Mouse (Mus musculus): ENCODE data around the gene Krtap4-1. TPM values are rescaled to one million over a fixed set of nuclear protein-coding genes. Genes with fewer than 3 reads are reported as not detected.
"Not testable (repeated sequence)": the region's sequence is repeated elsewhere in the genome, so short reads cannot be mapped to it uniquely, and the experiment has no call there.

Krtap4-1 gene
- polyA plus RNA-seq (2014; fragmentation: Nextera tagmentation; extraction: Ambion mirVana), result not detected in 2 replicates

- Histone ChIP-seq H3K9me3 (ENCODE audit: control insufficient read depth, low read depth, low read length) (no peaks in the 10 kb centered on the region), H3K4me3 (ENCODE audit: low read depth, low read length) (no peak within 1 kb of the TSS), H3K4me2 (replicated peaks; ENCODE audit: low read depth, low read length) (no peak within 1 kb of the TSS), H3K27ac (ENCODE audit: low read length) (no peak within 1 kb of the TSS), H3K9ac (replicated peaks; ENCODE audit: low read depth, low read length) (no peak within 1 kb of the TSS), H3K4me1 (ENCODE audit: control insufficient read depth, insufficient read depth, low read length) (no peaks in the 10 kb centered on the region), H3K27me3 (ENCODE audit: control insufficient read depth, insufficient read depth, low read length) (no peaks in the 10 kb centered on the region), H3K36me3 (ENCODE audit: control insufficient read depth, insufficient read depth, low read length) (no peaks in the 10 kb centered on the region)
- ATAC-seq (ENCODE audit: insufficient number of reproducible peaks, insufficient read depth, low FRiP score, low read depth), result no peak
- WGBS, result 83% methylated on average over 4 of the region's 4 CpGs
Measured at GRCm38 (mm10) chr11:99628138-99628537, at the start of gene Krtap4-1. TSS of gene Krtap4-1 (minus strand) at chr11:99628238.

- Histone ChIP-seq H3K36me3 (ENCODE audit: control insufficient read depth, insufficient read depth, low read length) (no peaks in the 10 kb centered on the region), H3K9me3 (ENCODE audit: control insufficient read depth, low read depth, low read length) (no peaks in the 10 kb centered on the region), H3K27ac (ENCODE audit: low read length) (no peak within 1 kb of the TSS), H3K4me1 (ENCODE audit: control insufficient read depth, insufficient read depth, low read length) (no peaks in the 10 kb centered on the region), H3K9ac (replicated peaks; ENCODE audit: low read depth, low read length) (no peak within 1 kb of the TSS), H3K4me3 (ENCODE audit: low read depth, low read length) (no peak within 1 kb of the TSS), H3K27me3 (ENCODE audit: control insufficient read depth, insufficient read depth, low read length) (no peaks in the 10 kb centered on the region), H3K4me2 (replicated peaks; ENCODE audit: low read depth, low read length) (no peak within 1 kb of the TSS)
- no peak for ATAC-seq (ENCODE audit: insufficient number of reproducible peaks, insufficient read depth, low FRiP score, low read depth)
Measured at GRCm38 (mm10) chr11:99665860-99666259, 37.8 kb upstream of the Krtap4-1 start, which contains the start of gene Krtap4-6. TSS of gene Krtap4-6 (minus strand) at chr11:99665960.

DNA sequence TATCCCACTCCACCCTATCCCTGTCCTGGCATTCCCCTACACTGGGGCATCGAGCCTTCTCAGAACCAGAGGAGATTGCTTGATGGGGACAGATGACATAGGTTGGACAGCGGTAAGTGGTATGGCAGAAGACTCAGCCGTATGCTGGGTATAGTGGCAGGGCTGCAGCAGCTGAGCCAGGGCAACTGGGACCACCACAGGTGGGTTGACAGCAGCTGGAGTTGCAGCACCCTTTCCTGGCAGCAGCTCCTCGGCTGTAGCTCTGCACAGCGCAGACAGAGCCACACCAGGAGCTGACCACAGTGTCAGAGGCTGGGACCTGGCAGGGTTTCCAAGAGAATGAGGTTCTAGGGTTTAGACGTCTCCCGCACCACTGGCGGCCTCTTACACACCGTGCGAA, 34.8 kb upstream of the Krtap4-1 start:
- Histone ChIP-seq H3K9ac (replicated peaks; ENCODE audit: low read depth, low read length) (no peak overlapping the region), H3K27ac (ENCODE audit: low read length) (no peak overlapping the region), H3K4me3 (ENCODE audit: low read depth, low read length) (no peak overlapping the region), H3K9me3 (ENCODE audit: control insufficient read depth, low read depth, low read length) (no peaks in the 10 kb centered on the region), H3K4me2 (replicated peaks; ENCODE audit: low read depth, low read length) (no peak overlapping the region), H3K36me3 (ENCODE audit: control insufficient read depth, insufficient read depth, low read length) (no peaks in the 10 kb centered on the region), H3K4me1 (ENCODE audit: control insufficient read depth, insufficient read depth, low read length) (no peaks in the 10 kb centered on the region), H3K27me3 (ENCODE audit: control insufficient read depth, insufficient read depth, low read length) (no peaks in the 10 kb centered on the region)
- no peak for ATAC-seq (ENCODE audit: insufficient number of reproducible peaks, insufficient read depth, low FRiP score, low read depth)
- 78% methylated on average over 10 of the region's 10 CpGs for WGBS

- Histone ChIP-seq H3K4me2 (replicated peaks; ENCODE audit: low read depth, low read length) (no peak overlapping the region), H3K9ac (replicated peaks; ENCODE audit: low read depth, low read length) (no peak overlapping the region), H3K9me3 (ENCODE audit: control insufficient read depth, low read depth, low read length) (no peaks in the 10 kb centered on the region), H3K27me3 (ENCODE audit: control insufficient read depth, insufficient read depth, low read length) (no peaks in the 10 kb centered on the region), H3K4me1 (ENCODE audit: control insufficient read depth, insufficient read depth, low read length) (no peaks in the 10 kb centered on the region), H3K36me3 (ENCODE audit: control insufficient read depth, insufficient read depth, low read length) (no peaks in the 10 kb centered on the region), H3K4me3 (ENCODE audit: low read depth, low read length) (no peak overlapping the region), H3K27ac (ENCODE audit: low read length) (no peak overlapping the region)
- ATAC-seq (ENCODE audit: insufficient number of reproducible peaks, insufficient read depth, low FRiP score, low read depth), result no peak
- whole genome bisulfite sequencing, result 92% methylated on average over 4 of the region's 4 CpGs
Measured at GRCm38 (mm10) chr11:99659256-99659655, 31.2 kb upstream of the Krtap4-1 start.

GRCm38 (mm10) chr11:99658467-99659010, 30.5 kb upstream of the Krtap4-1 start, which contains the start of gene Gm11563:
TSS of gene Gm11563 (minus strand) at chr11:99658960.
- H3K27me3 ChIP-seq (ENCODE audit: control insufficient read depth, insufficient read depth, low read length); H3K4me1 ChIP-seq (ENCODE audit: control insufficient read depth, insufficient read depth, low read length); H3K4me2 ChIP-seq (replicated peaks; ENCODE audit: low read depth, low read length); ATAC-seq (ENCODE audit: insufficient number of reproducible peaks, insufficient read depth, low FRiP score, low read depth); H3K9ac ChIP-seq (replicated peaks; ENCODE audit: low read depth, low read length); H3K27ac ChIP-seq (ENCODE audit: low read length); H3K9me3 ChIP-seq (ENCODE audit: control insufficient read depth, low read depth, low read length); H3K4me3 ChIP-seq (ENCODE audit: low read depth, low read length); H3K36me3 ChIP-seq (ENCODE audit: control insufficient read depth, insufficient read depth, low read length): not testable (repeated sequence)
- 59% methylated on average over 10 of the region's 10 CpGs for WGBS

DNA sequence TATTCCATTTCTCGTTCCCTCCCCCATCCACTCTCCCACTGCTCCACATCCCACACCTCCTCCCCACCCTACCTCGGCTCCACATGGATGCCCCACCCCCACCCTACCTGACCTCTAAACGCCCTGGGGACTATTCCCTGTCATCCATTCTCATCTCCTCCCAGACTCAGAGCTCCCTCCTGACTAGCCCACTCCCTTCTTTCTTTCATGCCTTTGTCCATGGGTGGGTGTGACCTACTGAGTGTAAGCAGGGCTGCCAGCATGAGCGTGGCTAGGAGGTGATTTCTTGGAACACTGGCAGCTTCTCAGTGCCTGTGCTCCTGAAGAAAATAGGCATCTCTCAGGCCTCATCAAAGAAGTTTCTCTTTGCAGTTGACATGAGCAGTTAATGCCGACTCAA, 29.0 kb upstream of the Krtap4-1 start:
- H3K4me3 ChIP-seq (ENCODE audit: low read depth, low read length), result no peak overlapping the region
- H3K27me3 ChIP-seq (ENCODE audit: control insufficient read depth, insufficient read depth, low read length), result no peaks in the 10 kb centered on the region
- H3K4me2 ChIP-seq (replicated peaks; ENCODE audit: low read depth, low read length), result no peak overlapping the region
- no peak overlapping the region for H3K9ac ChIP-seq (replicated peaks; ENCODE audit: low read depth, low read length)
- no peak for ATAC-seq (ENCODE audit: insufficient number of reproducible peaks, insufficient read depth, low FRiP score, low read depth)
- no peak overlapping the region for H3K27ac ChIP-seq (ENCODE audit: low read length)
- no peaks in the 10 kb centered on the region for H3K9me3 ChIP-seq (ENCODE audit: control insufficient read depth, low read depth, low read length)
- H3K36me3 ChIP-seq (ENCODE audit: control insufficient read depth, insufficient read depth, low read length), result no peaks in the 10 kb centered on the region
- H3K4me1 ChIP-seq (ENCODE audit: control insufficient read depth, insufficient read depth, low read length), result no peaks in the 10 kb centered on the region
- 40% methylated on average over 5 of the region's 5 CpGs for WGBS

- Histone ChIP-seq H3K9me3 (ENCODE audit: control insufficient read depth, low read depth, low read length) (no peaks in the 10 kb centered on the region), H3K9ac (replicated peaks; ENCODE audit: low read depth, low read length) (no peak within 1 kb of the TSS), H3K4me1 (ENCODE audit: control insufficient read depth, insufficient read depth, low read length) (no peaks in the 10 kb centered on the region), H3K36me3 (ENCODE audit: control insufficient read depth, insufficient read depth, low read length) (no peaks in the 10 kb centered on the region), H3K4me2 (replicated peaks; ENCODE audit: low read depth, low read length) (no peak within 1 kb of the TSS), H3K27ac (ENCODE audit: low read length) (no peak within 1 kb of the TSS), H3K27me3 (ENCODE audit: control insufficient read depth, insufficient read depth, low read length) (no peaks in the 10 kb centered on the region), H3K4me3 (ENCODE audit: low read depth, low read length) (no peak within 1 kb of the TSS)
- 83% methylated on average over 2 of the region's 2 CpGs for WGBS
- ATAC-seq (ENCODE audit: insufficient number of reproducible peaks, insufficient read depth, low FRiP score, low read depth), result no peak
Measured at GRCm38 (mm10) chr11:99650136-99650535, 22.1 kb upstream of the Krtap4-1 start, which contains the start of gene Gm11555. TSS of gene Gm11555 (minus strand) at chr11:99650236.

DNA sequence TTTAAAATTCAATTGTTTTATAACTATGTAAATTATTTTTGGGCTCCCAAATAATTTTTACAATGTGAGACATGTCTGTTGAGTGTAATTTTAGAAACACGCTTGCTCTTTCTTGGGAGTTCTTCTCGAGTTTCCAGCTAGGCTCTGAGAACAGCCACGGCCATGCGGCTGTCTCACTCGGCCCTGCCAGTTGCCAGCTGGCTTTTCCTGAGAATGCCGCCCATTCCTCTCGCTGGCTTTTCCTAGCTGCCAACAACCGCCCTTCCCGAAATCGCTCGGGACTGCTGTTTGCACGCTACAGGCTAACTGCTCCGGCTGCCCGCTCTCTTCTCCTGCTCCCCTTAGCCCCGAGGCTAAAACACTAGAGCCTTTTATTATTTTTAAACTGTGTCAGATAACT, 18.4 kb upstream of the Krtap4-1 start:
- H3K27ac ChIP-seq (ENCODE audit: low read length), result no peak overlapping the region
- no peak for ATAC-seq (ENCODE audit: insufficient number of reproducible peaks, insufficient read depth, low FRiP score, low read depth)
- H3K9me3 ChIP-seq (ENCODE audit: control insufficient read depth, low read depth, low read length), result no peaks in the 10 kb centered on the region
- H3K36me3 ChIP-seq (ENCODE audit: control insufficient read depth, insufficient read depth, low read length), result no peaks in the 10 kb centered on the region
- no peaks in the 10 kb centered on the region for H3K27me3 ChIP-seq (ENCODE audit: control insufficient read depth, insufficient read depth, low read length)
- WGBS, result 86% methylated on average over 15 of the region's 15 CpGs
- no peaks in the 10 kb centered on the region for H3K4me1 ChIP-seq (ENCODE audit: control insufficient read depth, insufficient read depth, low read length)
- H3K4me2 ChIP-seq (replicated peaks; ENCODE audit: low read depth, low read length), result no peak overlapping the region
- H3K4me3 ChIP-seq (ENCODE audit: low read depth, low read length), result no peak overlapping the region
- H3K9ac ChIP-seq (replicated peaks; ENCODE audit: low read depth, low read length), result no peak overlapping the region

GRCm38 (mm10) chr11:99644351-99644750, 16.3 kb upstream of the Krtap4-1 start:
- H3K9me3 ChIP-seq (ENCODE audit: control insufficient read depth, low read depth, low read length), result no peaks in the 10 kb centered on the region
- no peak overlapping the region for H3K4me2 ChIP-seq (replicated peaks; ENCODE audit: low read depth, low read length)
- H3K4me1 ChIP-seq (ENCODE audit: control insufficient read depth, insufficient read depth, low read length), result no peaks in the 10 kb centered on the region
- H3K9ac ChIP-seq (replicated peaks; ENCODE audit: low read depth, low read length), result no peak overlapping the region
- no peak overlapping the region for H3K4me3 ChIP-seq (ENCODE audit: low read depth, low read length)
- no peak for ATAC-seq (ENCODE audit: insufficient number of reproducible peaks, insufficient read depth, low FRiP score, low read depth)
- WGBS, result 77% methylated on average over 3 of the region's 3 CpGs
- H3K27me3 ChIP-seq (ENCODE audit: control insufficient read depth, insufficient read depth, low read length), result no peaks in the 10 kb centered on the region
- no peak overlapping the region for H3K27ac ChIP-seq (ENCODE audit: low read length)
- no peaks in the 10 kb centered on the region for H3K36me3 ChIP-seq (ENCODE audit: control insufficient read depth, insufficient read depth, low read length)

Data from stomach, embryonic 14.5 days (tissue).